Mouse (Mus musculus) intestine, embryonic 15.5 days (tissue): ENCODE results near the gene Zfhx3. TPM values are rescaled to one million over a fixed set of nuclear protein-coding genes. Genes with fewer than 3 reads are reported as not detected.
A peak's percentile ranks its signal among the peaks of the same experiment; 100 is the strongest.

Experiments
- ATAC-seq: fragments of 200-750 bp; cut with Nextera tagmentation; 2 replicates; pipeline ENCODE4 v1.8.0; 2017; ENCODE audit warnings: moderate TSS enrichment, moderate library complexity
- H3K27ac ChIP-seq: fragments of 300-500 bp; sonication (generic); 2 replicates; pipeline ENCODE4 v1.5.1; 2015; ENCODE audit warnings: mild to moderate bottlenecking, inconsistent platforms
- H3K27me3 ChIP-seq: fragments of 300-500 bp; sonication (generic); replicated peaks from 2 replicates; pipeline ENCODE4 v1.6.1; 2015; ENCODE audit warnings: inconsistent platforms
- H3K36me3 ChIP-seq: fragments of 300-500 bp; sonication (generic); 2 replicates; pipeline ENCODE4 v1.6.1; 2015; ENCODE audit warnings: inconsistent platforms
- H3K4me1 ChIP-seq: fragments of 300-500 bp; sonication (generic); replicated peaks from 2 replicates; pipeline ENCODE4 v1.6.1; 2015; ENCODE audit warnings: inconsistent platforms
- H3K4me2 ChIP-seq: fragments of 300-500 bp; sonication (generic); replicated peaks from 2 replicates; pipeline ENCODE4 v1.6.1; 2015; ENCODE audit warnings: mild to moderate bottlenecking, inconsistent platforms
- H3K4me3 ChIP-seq: fragments of 300-500 bp; sonication (generic); replicated peaks from 2 replicates; pipeline ENCODE4 v1.5.1; 2015; ENCODE audit warnings: inconsistent platforms
- H3K9ac ChIP-seq: fragments of 300-500 bp; sonication (generic); 2 replicates; pipeline ENCODE4 v1.6.1; 2015; ENCODE audit warnings: inconsistent platforms
- H3K9me3 ChIP-seq: fragments of 300-500 bp; sonication (generic); 2 replicates; pipeline ENCODE4 v1.6.1; 2016; ENCODE audit warnings: inconsistent platforms
- WGBS: fragments of 180-500 bp; shearing (Covaris S2); methylation state at CpG from one replicate; pipeline ENCODE4 v1.1.7; 2015; 5-methylcytosine and 5-hydroxymethylcytosine counted together
- polyA plus RNA-seq: library from polyadenylated mRNA; unstranded; fragments of >200 nt; fragmentation: Nextera tagmentation; extraction: Ambion mirVana; gene quantifications from 2 replicates; pipeline ENCODE4 v1.2.1, GENCODE M21; 2015

Zfhx3 gene
- polyA plus RNA-seq, 1 experiment from 2014 or later, result 11.5 TPM

- 69% methylated on average over 3 of the region's 3 CpGs for WGBS
- H3K27me3 ChIP-seq, result no peaks in the 10 kb centered on the region
- no peak for ATAC-seq
- H3K4me3 ChIP-seq, result no peak overlapping the region
- H3K4me1 ChIP-seq, result peaks cover 8% of the 10 kb centered on the region
- no peaks in the 10 kb centered on the region for H3K9me3 ChIP-seq
- H3K36me3 ChIP-seq, result no peaks in the 10 kb centered on the region
- H3K27ac ChIP-seq, result no peak overlapping the region
- H3K9ac ChIP-seq, result no peak overlapping the region
- H3K4me2 ChIP-seq, result no peak overlapping the region
These were observed 703.2 kb downstream of the Zfhx3 start for GRCm38 (mm10) chr8:108645660-108646059.

- ATAC-seq, result peak; percentile 84; the same call in 1 of the 2 replicates
- no peak overlapping the region for H3K4me3 ChIP-seq
- H3K9me3 ChIP-seq, result no peaks in the 10 kb centered on the region
- no peak overlapping the region for H3K27ac ChIP-seq
- H3K36me3 ChIP-seq, result no peaks in the 10 kb centered on the region
- no peaks in the 10 kb centered on the region for H3K27me3 ChIP-seq
- H3K4me1 ChIP-seq, result peaks cover 8% of the 10 kb centered on the region
- WGBS, result 17% methylated on average over 8 of the region's 8 CpGs
- no peak overlapping the region for H3K9ac ChIP-seq
- 0 out of 2 replicates have a peak overlapping the region, but pooled peaks have one; percentile 17 for H3K4me2 ChIP-seq
These were observed 705.1 kb downstream of the Zfhx3 start for GRCm38 (mm10) chr8:108647556-108647955.

DNA sequence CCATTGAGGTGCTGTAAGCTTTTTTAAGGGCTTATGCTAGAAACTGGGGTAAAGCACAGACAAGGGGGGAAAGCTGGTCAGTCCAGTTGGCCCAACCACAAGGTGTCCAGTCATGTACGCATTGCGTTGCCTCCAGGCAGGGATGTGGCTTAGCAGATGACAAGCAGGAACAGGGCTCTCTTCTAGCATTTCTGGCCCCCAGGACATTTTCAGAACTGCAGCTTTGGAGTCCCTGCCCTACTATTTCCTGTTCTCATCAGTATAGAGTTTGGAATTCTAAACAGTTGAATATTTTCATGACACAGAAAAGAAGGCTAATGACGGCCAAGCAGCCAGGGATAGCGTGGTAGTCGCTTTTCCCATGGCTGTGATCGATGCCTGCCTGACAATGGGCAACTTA, 706.5 kb downstream of the Zfhx3 start:
- no peaks in the 10 kb centered on the region for H3K27me3 ChIP-seq
- H3K4me3 ChIP-seq, result no peak overlapping the region
- no peak overlapping the region for H3K9ac ChIP-seq
- WGBS, result 73% methylated on average over 6 of the region's 6 CpGs
- no peak for ATAC-seq
- no peaks in the 10 kb centered on the region for H3K36me3 ChIP-seq
- no peak overlapping the region for H3K4me2 ChIP-seq
- no peaks in the 10 kb centered on the region for H3K9me3 ChIP-seq
- H3K4me1 ChIP-seq, result peaks cover 8% of the 10 kb centered on the region
- no peak overlapping the region for H3K27ac ChIP-seq

DNA sequence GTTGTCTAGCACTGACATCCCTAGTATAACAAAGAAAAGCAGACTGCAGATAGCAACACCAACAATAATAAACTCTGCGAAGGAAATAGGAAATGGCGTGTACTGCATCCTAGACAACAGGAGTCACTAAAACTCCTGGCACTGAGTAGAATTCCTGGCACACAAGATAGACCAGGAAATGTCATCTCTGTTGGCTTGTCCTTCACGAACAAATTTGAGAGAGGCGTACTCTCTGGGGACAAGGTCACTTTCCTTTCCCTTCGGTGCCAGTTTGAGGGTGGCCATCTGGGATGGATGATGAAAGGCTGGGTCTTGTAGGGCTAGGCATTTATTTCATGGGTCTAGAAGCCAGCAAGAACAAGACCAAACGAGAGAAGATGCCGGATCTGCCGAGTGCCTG, 708.4 kb downstream of the Zfhx3 start:
- Histone ChIP-seq H3K9ac (no peak overlapping the region), H3K36me3 (no peaks in the 10 kb centered on the region), H3K9me3 (no peaks in the 10 kb centered on the region), H3K4me1 (peaks cover 8% of the 10 kb centered on the region), H3K27ac (no peak overlapping the region), H3K4me3 (no peak overlapping the region), H3K27me3 (no peaks in the 10 kb centered on the region), H3K4me2 (no peak overlapping the region)
- WGBS, result 90% methylated on average over 8 of the region's 8 CpGs
- ATAC-seq, result no peak

GRCm38 (mm10) chr8:108661486-108662093, 719.1 kb downstream of the Zfhx3 start:
- no peak overlapping the region for H3K4me2 ChIP-seq
- H3K9ac ChIP-seq, result no peak overlapping the region
- H3K27me3 ChIP-seq, result no peaks in the 10 kb centered on the region
- WGBS, result 43% methylated on average over 5 of the region's 5 CpGs
- H3K9me3 ChIP-seq, result no peaks in the 10 kb centered on the region
- no peak for ATAC-seq
- H3K27ac ChIP-seq, result no peak overlapping the region
- no peaks in the 10 kb centered on the region for H3K4me1 ChIP-seq
- no peaks in the 10 kb centered on the region for H3K36me3 ChIP-seq
- H3K4me3 ChIP-seq, result no peak overlapping the region

- Histone ChIP-seq H3K4me2 (no peak overlapping the region), H3K4me3 (no peak overlapping the region), H3K36me3 (no peaks in the 10 kb centered on the region), H3K9ac (no peak overlapping the region), H3K27me3 (no peaks in the 10 kb centered on the region), H3K4me1 (no peaks in the 10 kb centered on the region), H3K9me3 (no peaks in the 10 kb centered on the region), H3K27ac (no peak overlapping the region)
- ATAC-seq, result no peak
- WGBS, result 79% methylated on average over 3 of the region's 3 CpGs
These were observed 720.3 kb downstream of the Zfhx3 start for GRCm38 (mm10) chr8:108662766-108663165.

DNA sequence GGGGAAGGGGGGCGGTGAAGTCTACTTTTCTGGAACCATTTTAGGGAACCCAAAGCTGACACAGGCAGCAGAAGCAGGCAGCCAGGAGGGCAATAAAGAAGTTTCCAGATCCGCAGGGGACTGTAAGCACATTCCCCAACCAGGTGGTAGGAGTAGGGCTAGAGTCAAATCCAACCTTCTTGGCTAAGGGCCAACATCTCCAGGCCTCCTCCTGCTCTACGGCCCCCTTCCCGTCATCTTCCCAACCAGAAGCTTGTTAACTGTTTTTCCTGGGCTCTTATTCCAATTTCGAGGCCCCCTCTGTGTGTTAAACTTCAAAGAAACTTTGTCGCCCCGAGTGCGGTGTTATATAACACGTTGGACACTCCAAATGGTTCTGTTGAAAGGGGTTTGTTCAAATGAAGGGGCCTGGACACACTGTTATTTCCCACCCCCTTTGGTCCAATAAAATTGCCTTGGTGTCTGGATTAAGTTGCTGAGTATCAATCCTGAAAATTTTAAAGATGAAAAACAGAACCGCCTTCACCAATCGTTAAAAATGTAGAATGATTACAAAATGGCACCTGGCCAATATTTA, 729.6 kb downstream of the Zfhx3 start:
- no peaks in the 10 kb centered on the region for H3K27me3 ChIP-seq
- no peak; the same call in 1 of the 2 replicates for ATAC-seq
- H3K4me1 ChIP-seq, result no peaks in the 10 kb centered on the region
- H3K27ac ChIP-seq, result no peak overlapping the region
- H3K9me3 ChIP-seq, result no peaks in the 10 kb centered on the region
- H3K4me2 ChIP-seq, result no peak overlapping the region
- H3K9ac ChIP-seq, result no peak overlapping the region
- H3K4me3 ChIP-seq, result no peak overlapping the region
- no peaks in the 10 kb centered on the region for H3K36me3 ChIP-seq
- 65% methylated on average over 11 of the region's 11 CpGs for WGBS

DNA sequence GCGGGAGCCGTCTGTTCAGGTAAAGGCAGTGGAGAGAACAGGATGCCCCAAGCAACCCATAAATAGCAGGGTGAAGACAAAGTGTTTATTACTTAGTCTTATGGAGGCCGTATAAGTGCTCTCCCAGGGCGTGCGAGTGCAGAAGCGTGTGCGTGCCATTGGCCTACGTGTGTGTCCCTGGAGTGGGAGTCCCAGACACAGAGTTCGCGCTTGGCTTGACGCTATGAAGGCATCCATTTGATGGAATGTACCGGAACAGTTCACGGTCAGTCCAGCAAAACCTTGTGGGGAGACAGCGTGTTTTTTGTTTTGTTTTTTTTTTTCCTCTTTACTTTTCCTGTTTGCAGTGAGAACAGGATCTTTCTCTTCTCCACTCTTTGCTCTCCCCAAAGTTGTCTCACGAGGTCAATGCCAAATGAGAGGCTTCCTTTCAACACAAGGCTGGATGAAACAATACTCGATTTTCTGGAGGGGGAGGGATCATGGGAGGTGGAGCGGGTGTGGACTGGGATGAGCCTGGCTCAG, 732.6 kb downstream of the Zfhx3 start:
- no peak overlapping the region for H3K4me3 ChIP-seq
- WGBS, result 66% methylated on average over 17 of the region's 17 CpGs
- H3K27ac ChIP-seq, result no peak overlapping the region
- H3K9me3 ChIP-seq, result no peaks in the 10 kb centered on the region
- H3K9ac ChIP-seq, result no peak overlapping the region
- no peak for ATAC-seq
- H3K4me1 ChIP-seq, result no peaks in the 10 kb centered on the region
- no peak overlapping the region for H3K4me2 ChIP-seq
- H3K36me3 ChIP-seq, result no peaks in the 10 kb centered on the region
- no peaks in the 10 kb centered on the region for H3K27me3 ChIP-seq

DNA sequence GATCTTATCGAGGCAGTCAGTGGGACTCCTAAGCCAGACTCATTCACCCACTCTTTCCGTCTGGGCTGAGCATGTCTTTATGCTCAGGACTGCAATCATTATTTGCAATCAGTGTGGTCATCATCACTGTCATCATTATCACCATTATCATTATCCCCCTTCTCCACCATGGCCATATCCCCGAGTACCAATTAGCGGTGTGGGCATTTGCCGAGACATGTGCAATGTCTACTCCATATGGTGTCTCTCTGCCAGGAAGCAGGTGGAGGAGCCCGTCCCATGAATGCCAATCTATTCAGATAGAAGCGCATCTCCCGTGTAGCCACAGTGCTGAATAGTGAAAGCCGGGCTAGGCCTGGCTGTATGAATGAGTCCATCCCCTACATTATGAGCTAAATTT, 747.2 kb downstream of the Zfhx3 start:
- H3K4me1 ChIP-seq, result peaks cover 10% of the 10 kb centered on the region
- no peak overlapping the region for H3K9ac ChIP-seq

DNA sequence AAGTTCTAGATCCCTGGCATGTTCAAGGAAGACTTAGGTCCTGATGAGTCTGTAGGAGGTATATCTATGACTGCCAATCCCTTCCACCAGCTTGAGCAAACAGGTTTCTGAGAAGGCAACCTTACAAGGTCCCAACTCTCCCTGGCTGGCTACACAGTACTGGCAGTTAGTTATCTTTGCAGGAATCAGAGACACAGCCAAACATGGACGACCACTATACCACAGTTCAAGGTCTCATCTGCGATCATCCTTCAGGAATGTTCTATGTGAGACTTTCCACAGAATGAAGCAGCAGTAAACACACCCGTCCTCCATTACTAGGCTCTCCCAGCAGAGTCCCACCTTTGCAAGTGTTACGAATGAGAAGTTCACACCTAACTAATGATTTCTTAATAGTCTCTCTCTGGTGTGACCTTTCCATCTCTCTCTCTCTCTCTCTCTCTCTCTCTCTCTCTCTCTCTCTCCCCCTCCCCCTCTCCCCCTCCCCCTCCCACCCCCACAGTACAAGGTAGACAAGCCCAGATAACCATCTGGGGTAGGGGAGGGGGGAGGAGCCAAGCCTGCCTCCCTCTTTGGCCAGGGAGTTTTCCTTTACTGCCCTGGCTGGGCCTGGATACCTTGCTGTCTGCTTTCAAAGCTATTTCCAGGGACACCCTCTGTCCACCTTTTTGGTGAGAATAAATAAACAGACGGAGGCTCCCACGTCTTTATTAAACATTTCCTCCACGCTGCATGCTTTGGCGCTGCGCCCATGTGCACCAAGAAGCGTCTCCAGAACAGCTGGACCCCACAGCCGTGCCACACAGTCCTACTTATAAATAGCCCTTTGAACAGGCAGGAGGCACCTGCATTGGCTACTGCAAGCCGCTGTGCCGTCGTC, 748.4 kb downstream of the Zfhx3 start:
- Histone ChIP-seq H3K27me3 (peaks cover 9% of the 10 kb centered on the region), H3K4me3 (no peak overlapping the region), H3K9ac (no peak overlapping the region), H3K9me3 (no peaks in the 10 kb centered on the region), H3K36me3 (no peaks in the 10 kb centered on the region), H3K27ac (0 out of 2 replicates have a peak overlapping the region, but pooled peaks have one; percentile 27), H3K4me1 (peaks cover 18% of the 10 kb centered on the region), H3K4me2 (peak overlapping the region; percentile 62)
- 0 out of 2 replicates have a peak, but pooled peaks have one; percentile 21 for ATAC-seq
- WGBS, result 19% methylated on average over 14 of the region's 14 CpGs

More for the DNA sequence above, 747.2 kb downstream of the Zfhx3 start:
- H3K4me2 ChIP-seq, result no peak overlapping the region
- no peak overlapping the region for H3K27ac ChIP-seq
- H3K36me3 ChIP-seq, result no peaks in the 10 kb centered on the region
- H3K4me3 ChIP-seq, result no peak overlapping the region
- WGBS, result 93% methylated on average over 9 of the region's 9 CpGs
- ATAC-seq, result no peak
- H3K27me3 ChIP-seq, result no peaks in the 10 kb centered on the region; the same call in 1 of the 2 replicates
- no peaks in the 10 kb centered on the region for H3K9me3 ChIP-seq

- Histone ChIP-seq H3K9ac (no peak overlapping the region), H3K4me1 (peaks cover 26% of the 10 kb centered on the region), H3K27me3 (peaks cover 18% of the 10 kb centered on the region), H3K9me3 (no peaks in the 10 kb centered on the region), H3K4me2 (peak overlapping the region; percentile 62), H3K4me3 (peak overlapping the region; percentile 26), H3K36me3 (no peaks in the 10 kb centered on the region), H3K27ac (0 out of 2 replicates have a peak overlapping the region, but pooled peaks have one; percentile 36)
- 4% methylated on average over 21 of the region's 21 CpGs for WGBS
- peak; percentile 28; the same call in 1 of the 2 replicates for ATAC-seq
These were observed 749.2 kb downstream of the Zfhx3 start for GRCm38 (mm10) chr8:108691456-108692238.
